Mouse (Mus musculus) heart, embryonic 14.5 days (tissue): Measurements from ENCODE around the gene Cnot2. TPM values are rescaled to one million over a fixed set of nuclear protein-coding genes. Genes with fewer than 3 reads are reported as not detected.

Source experiments
- ATAC-seq: fragments of 200-750 bp; cut with Nextera tagmentation; 2 replicates; pipeline ENCODE4 v1.8.0; 2017; ENCODE audit warnings: low read depth, moderate TSS enrichment; ENCODE audit not compliant: insufficient number of reproducible peaks, insufficient read depth, low FRiP score
- H3K27ac ChIP-seq, 2 experiments: fragments of 200-500 bp in 1 of 2; fragments of 300-500 bp in 1 of 2; sonication (generic) in 1 of 2; replicated peaks in 1 of 2; 2 replicates each; pipeline ENCODE4 v1.5.1; 2012 to 2014; ENCODE audit warnings: low read depth in 2 of 2, low read length in 2 of 2, control low read depth in 1 of 2, mild to moderate bottlenecking in 1 of 2, mixed read lengths in 1 of 2; ENCODE audit not compliant: control insufficient read depth in 1 of 2, insufficient read depth in 1 of 2
- H3K27me3 ChIP-seq: fragments of 300-500 bp; sonication (generic); 2 replicates; pipeline ENCODE4 v1.6.1; 2014; ENCODE audit warnings: mild to moderate bottlenecking, low read length, control low read depth; ENCODE audit not compliant: control insufficient read depth, insufficient read depth
- H3K36me3 ChIP-seq: fragments of 300-500 bp; sonication (generic); 2 replicates; pipeline ENCODE4 v1.6.1; 2014; ENCODE audit warnings: mild to moderate bottlenecking, control low read depth, low read length, mixed read lengths; ENCODE audit not compliant: control insufficient read depth, insufficient read depth
- H3K4me1 ChIP-seq, 2 experiments: fragments of 200-500 bp in 1 of 2; fragments of 300-500 bp in 1 of 2; sonication (generic) in 1 of 2; 2 replicates each; pipeline ENCODE4 v1.6.1; 2012 to 2014; ENCODE audit warnings: low read length in 2 of 2, control low read depth in 1 of 2, mixed read lengths in 1 of 2; ENCODE audit not compliant: control insufficient read depth in 2 of 2, insufficient read depth in 2 of 2
- H3K4me2 ChIP-seq: fragments of 300-500 bp; sonication (generic); 2 replicates; pipeline ENCODE4 v1.6.1; 2014; ENCODE audit warnings: mild to moderate bottlenecking, low read length
- H3K4me3 ChIP-seq, 2 experiments: fragments of 200-500 bp in 1 of 2; fragments of 300-500 bp in 1 of 2; sonication (generic) in 1 of 2; 2 replicates each; pipeline ENCODE4 v1.5.1; 2012 to 2014; ENCODE audit warnings: low read length in 2 of 2, mild to moderate bottlenecking in 2 of 2, control low read depth in 1 of 2, low read depth in 1 of 2, moderate library complexity in 1 of 2; ENCODE audit not compliant: control insufficient read depth in 1 of 2, insufficient read depth in 1 of 2
- H3K9ac ChIP-seq: fragments of 300-500 bp; sonication (generic); 2 replicates; pipeline ENCODE4 v1.6.1; 2014; ENCODE audit warnings: mild to moderate bottlenecking, low read length
- H3K9me3 ChIP-seq: fragments of 300-500 bp; sonication (generic); 2 replicates; pipeline ENCODE4 v1.6.1; 2016; ENCODE audit warnings: low read length, control low read depth; ENCODE audit not compliant: control insufficient read depth
- WGBS: fragments of 180-500 bp; shearing (Covaris S2); extraction: QIAGEN DNeasy Blood & Tissue Kit; methylation state at CpG from one replicate; pipeline ENCODE4 v1.1.7; 2014; 5-methylcytosine and 5-hydroxymethylcytosine counted together
- polyA plus RNA-seq: library from polyadenylated mRNA; unstranded; fragments of >200 nt; fragmentation: Nextera tagmentation; extraction: Ambion mirVana; gene quantifications from 2 replicates; pipeline ENCODE4 v1.2.1, GENCODE M21; 2014

The Cnot2 gene
- polyA plus RNA-seq, 1 experiment from 2014 or later = 78.2 TPM

DNA sequence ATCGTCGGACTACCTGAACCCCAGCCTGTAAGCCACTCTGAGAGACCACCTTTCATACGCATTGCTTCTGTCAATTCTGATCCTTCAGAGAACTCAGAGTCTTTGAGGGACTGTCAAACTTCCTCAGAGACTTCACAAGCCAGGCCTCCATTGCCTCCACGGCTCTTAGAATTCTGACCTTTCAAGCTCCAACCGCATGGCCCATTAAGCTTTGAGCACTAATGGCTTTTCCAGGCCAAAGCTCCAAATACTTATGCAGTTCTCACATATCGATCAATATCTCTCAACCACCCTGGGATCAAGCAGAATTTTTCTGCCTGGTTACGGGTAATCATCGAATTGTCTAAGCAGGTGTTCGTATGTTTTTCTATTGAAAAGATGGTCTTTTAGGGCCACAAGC lies 119.9 kb downstream of the Cnot2 start:
- no peak overlapping the region for H3K9ac ChIP-seq
- no peak overlapping the region for H3K4me3 ChIP-seq
- peaks cover 0 to 3% of the 10 kb centered on the region in 2 experiments; a peak in 1 of 4 replicates for H3K4me1 ChIP-seq
- no peak for ATAC-seq
- H3K9me3 ChIP-seq = no peaks in the 10 kb centered on the region
- H3K27me3 ChIP-seq = no peaks in the 10 kb centered on the region
- H3K27ac ChIP-seq = no peak overlapping the region
- WGBS = 94% methylated on average over 9 of the region's 9 CpGs
- no peak overlapping the region for H3K4me2 ChIP-seq
- H3K36me3 ChIP-seq = no peaks in the 10 kb centered on the region

DNA sequence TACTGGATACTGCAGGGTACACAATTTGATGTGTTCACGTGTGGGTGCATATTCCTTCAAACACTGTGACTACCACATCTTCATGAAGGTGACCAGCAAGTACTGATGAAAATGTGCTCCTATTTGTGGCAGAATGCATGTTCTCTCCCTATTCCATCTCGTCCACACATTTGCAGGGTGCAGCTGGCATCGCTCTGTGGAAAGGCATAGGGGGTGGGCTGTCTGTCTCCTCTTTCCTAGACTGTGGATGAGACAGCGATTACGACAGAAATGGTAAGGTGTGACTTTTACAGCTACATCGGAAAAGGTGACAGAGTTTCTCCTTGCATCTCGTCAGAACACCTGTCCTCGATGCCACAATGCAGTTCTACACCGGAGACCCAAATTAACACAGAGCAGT lies 122.5 kb downstream of the Cnot2 start:
- Histone ChIP-seq H3K9me3 (no peaks in the 10 kb centered on the region), H3K36me3 (no peaks in the 10 kb centered on the region), H3K9ac (no peak overlapping the region), H3K4me1 (peaks cover 0 to 3% of the 10 kb centered on the region in 2 experiments; a peak in 1 of 4 replicates), H3K4me2 (no peak overlapping the region), H3K27me3 (no peaks in the 10 kb centered on the region), H3K27ac (no peak overlapping the region), H3K4me3 (no peak overlapping the region)
- 90% methylated on average over 9 of the region's 9 CpGs for WGBS
- ATAC-seq = no peak

GRCm38 (mm10) chr10:116452771-116453170 lies 128.5 kb downstream of the Cnot2 start:
- Histone ChIP-seq H3K9ac (no peak overlapping the region), H3K27ac (no peak overlapping the region), H3K4me1 (peaks cover 0 to 3% of the 10 kb centered on the region in 2 experiments; a peak in 1 of 4 replicates), H3K9me3 (no peaks in the 10 kb centered on the region), H3K27me3 (no peaks in the 10 kb centered on the region), H3K36me3 (no peaks in the 10 kb centered on the region), H3K4me3 (no peak overlapping the region), H3K4me2 (no peak overlapping the region)
- 92% methylated on average over 7 of the region's 7 CpGs for WGBS
- no peak for ATAC-seq

DNA sequence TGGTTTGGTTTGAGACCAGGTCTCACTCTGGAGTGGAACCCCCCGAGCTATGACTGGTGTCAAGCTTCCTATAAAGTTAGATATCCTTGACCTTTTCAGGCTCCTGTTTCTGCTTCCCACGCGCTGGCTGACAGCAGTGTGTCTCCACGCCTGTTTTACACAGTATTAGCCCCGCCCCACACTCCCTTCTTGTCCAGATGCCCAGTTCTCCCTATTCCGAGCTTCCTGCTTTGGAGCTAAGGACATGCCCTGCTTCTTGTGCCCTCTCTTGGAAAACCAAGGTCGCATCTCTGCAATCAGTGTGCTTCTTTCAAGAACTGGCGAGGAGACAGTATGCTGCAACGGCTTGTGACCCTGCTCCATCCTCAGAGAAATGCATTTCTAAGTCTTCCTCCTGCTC lies 130.7 kb downstream of the Cnot2 start:
- Histone ChIP-seq H3K27me3 (no peaks in the 10 kb centered on the region), H3K9me3 (no peaks in the 10 kb centered on the region), H3K4me2 (no peak overlapping the region), H3K27ac (no peak overlapping the region), H3K4me1 (peaks cover 3 to 4% of the 10 kb centered on the region in 2 experiments; a peak in 1 of 4 replicates), H3K36me3 (no peaks in the 10 kb centered on the region), H3K4me3 (no peak overlapping the region), H3K9ac (no peak overlapping the region)
- WGBS = 52% methylated on average over 9 of the region's 9 CpGs
- no peak for ATAC-seq

- Histone ChIP-seq H3K4me1 (peaks cover 3 to 4% of the 10 kb centered on the region in 2 experiments; a peak in 1 of 4 replicates), H3K9me3 (no peaks in the 10 kb centered on the region), H3K27me3 (no peaks in the 10 kb centered on the region), H3K36me3 (no peaks in the 10 kb centered on the region), H3K4me2 (no peak overlapping the region), H3K4me3 (no peak overlapping the region), H3K27ac (no peak overlapping the region), H3K9ac (no peak overlapping the region)
- ATAC-seq = no peak
- 92% methylated on average over 12 of the region's 12 CpGs for WGBS
These were observed 133.1 kb downstream of the Cnot2 start for GRCm38 (mm10) chr10:116448166-116448565.

GRCm38 (mm10) chr10:116447176-116447575 lies 134.1 kb downstream of the Cnot2 start:
- Histone ChIP-seq H3K9ac (no peak overlapping the region), H3K4me1 (peaks cover 3 to 4% of the 10 kb centered on the region in 2 experiments; a peak in 1 of 4 replicates), H3K4me3 (no peak overlapping the region), H3K27me3 (0 out of 2 replicates have a peak, but pooled peaks cover under 1% of the 10 kb centered on the region), H3K9me3 (no peaks in the 10 kb centered on the region), H3K4me2 (no peak overlapping the region), H3K27ac (no peak overlapping the region), H3K36me3 (no peaks in the 10 kb centered on the region)
- ATAC-seq = no peak
- 87% methylated on average over 9 of the region's 9 CpGs for WGBS

GRCm38 (mm10) chr10:116446040-116446439 lies 135.3 kb downstream of the Cnot2 start:
- H3K27ac ChIP-seq = no peak overlapping the region
- no peak overlapping the region for H3K4me2 ChIP-seq
- 0 out of 2 replicates have a peak, but pooled peaks cover 4% of the 10 kb centered on the region for H3K27me3 ChIP-seq
- H3K4me3 ChIP-seq = no peak overlapping the region
- no peak for ATAC-seq
- no peak overlapping the region for H3K9ac ChIP-seq
- H3K9me3 ChIP-seq = no peaks in the 10 kb centered on the region
- WGBS = 55% methylated on average over 11 of the region's 12 CpGs
- peaks cover 3 to 4% of the 10 kb centered on the region in 2 experiments; a peak in 1 of 4 replicates for H3K4me1 ChIP-seq
- no peaks in the 10 kb centered on the region for H3K36me3 ChIP-seq

- H3K4me2 ChIP-seq = no peak overlapping the region
- H3K4me1 ChIP-seq = peaks cover 4 to 6% of the 10 kb centered on the region in 2 experiments; a peak in 1 of 4 replicates
- H3K27ac ChIP-seq = no peak overlapping the region
- no peak overlapping the region for H3K9ac ChIP-seq
- H3K36me3 ChIP-seq = no peaks in the 10 kb centered on the region
- no peaks in the 10 kb centered on the region for H3K9me3 ChIP-seq
- no peak for ATAC-seq
- 0 out of 2 replicates have a peak, but pooled peaks cover 4% of the 10 kb centered on the region for H3K27me3 ChIP-seq
- 86% methylated on average over 8 of the region's 8 CpGs for WGBS
- H3K4me3 ChIP-seq = no peak overlapping the region
These were observed 136.5 kb downstream of the Cnot2 start for GRCm38 (mm10) chr10:116444826-116445225.
